Mouse (Mus musculus) 3134 (cell line): ENCODE measurements at regions not wholly inside any gene's neighbourhood (a gene's known extent, or its start where the extent isn't known, plus 50 kb on each side); places are given as distances from the start of the nearest gene placed in this dataset.

ENCODE experiments used
- DNase-seq: peaks from one replicate; pipeline ENCODE4 v3.0.0-alpha.2; 2011; ENCODE audit warnings: low spot score; ENCODE audit not compliant: insufficient read length; ENCODE audit errors: extremely low read depth

DNA sequence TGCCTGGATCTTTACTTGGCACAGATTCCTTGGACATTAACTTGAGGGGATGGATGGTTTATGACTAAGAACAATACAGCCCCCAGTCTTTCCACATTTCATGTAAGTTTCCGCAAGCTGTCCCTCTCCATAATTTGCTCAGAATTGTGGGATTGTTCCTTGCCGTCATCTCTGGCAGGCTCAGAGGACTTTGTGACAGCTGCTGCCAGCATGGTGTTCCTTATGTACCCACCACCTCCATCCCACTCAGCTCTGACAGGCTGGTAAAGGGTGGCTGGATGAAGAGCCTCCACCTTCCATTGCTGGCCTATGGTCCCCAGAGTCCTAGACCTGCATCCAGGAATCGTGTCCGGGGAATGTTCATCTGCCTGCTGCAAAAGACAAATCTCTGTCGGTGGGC lies 119.1 kb downstream of the Erv3 start:
- DNase-seq = no peak

DNA sequence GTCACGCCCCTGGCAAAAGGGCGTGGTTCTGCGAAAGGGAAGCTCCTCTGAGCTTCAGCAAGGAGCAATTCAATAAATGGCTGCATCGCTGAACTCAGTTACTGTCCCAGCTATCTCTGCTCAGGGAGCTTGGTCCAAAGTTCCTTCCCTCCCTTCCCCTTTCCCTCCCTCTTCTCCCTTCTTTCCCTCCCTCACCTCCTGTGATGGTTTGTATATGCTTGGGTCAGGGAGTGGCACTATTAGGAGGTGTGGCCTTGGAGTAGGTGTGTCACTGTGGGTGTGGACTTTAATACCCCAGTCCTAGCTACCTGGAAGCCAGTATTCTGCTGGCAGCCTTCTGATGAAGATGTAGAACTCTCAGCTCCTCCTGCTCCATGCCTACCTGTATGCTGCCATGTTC lies 120.5 kb downstream of the Erv3 start:
- DNase-seq = no peak

DNA sequence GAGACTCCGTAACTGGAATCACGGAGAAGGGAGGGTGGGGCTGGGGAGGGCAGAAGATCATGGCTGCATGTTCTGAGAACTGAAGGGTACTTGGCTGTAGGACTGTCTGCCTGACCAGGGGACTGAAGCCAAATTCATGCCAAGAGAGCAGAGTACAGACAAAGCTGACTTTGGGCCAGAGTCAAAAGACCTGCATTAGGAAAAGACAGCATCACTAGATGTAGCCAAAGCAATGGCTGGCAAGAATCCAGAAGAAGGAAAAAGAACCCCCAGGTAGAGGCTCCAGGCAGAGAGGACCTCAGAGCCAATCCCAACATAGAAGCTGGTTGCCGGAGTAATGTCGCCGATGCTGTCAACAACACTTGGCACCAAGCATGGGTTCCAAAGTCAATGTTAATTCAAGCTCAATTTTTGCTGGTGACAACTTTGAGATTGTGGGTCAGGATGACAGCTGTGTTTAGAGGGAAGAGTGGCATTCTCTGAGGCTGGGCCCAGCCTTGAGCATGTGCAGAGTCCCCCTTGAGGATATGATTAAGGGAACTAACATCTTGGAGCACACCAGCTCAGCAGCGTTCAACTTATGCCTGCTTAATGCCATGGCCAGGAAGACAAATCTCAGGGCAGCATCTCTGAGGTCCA lies 124.7 kb downstream of the Erv3 start:
- DNase-seq = no peak

DNA sequence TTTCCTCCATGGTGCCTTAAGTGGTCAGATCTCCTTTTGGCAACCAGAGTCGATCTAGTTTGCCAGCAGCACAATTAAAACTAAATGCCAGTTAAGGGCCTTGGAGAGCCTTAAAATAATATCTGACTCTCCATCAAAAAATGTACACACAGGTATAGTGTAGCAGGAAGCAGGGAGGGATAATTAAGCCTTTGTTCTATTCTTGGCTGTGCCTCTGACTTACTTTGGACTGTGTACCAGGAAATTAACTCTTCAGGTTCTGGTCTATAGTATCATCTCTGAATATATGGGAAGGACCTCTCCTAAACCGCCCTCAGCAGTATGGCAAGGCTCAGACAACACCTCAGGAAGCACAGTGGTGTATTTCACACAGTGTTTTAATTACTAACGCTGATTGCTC lies 133.0 kb downstream of the Erv3 start:
- DNase-seq = no peak

DNA sequence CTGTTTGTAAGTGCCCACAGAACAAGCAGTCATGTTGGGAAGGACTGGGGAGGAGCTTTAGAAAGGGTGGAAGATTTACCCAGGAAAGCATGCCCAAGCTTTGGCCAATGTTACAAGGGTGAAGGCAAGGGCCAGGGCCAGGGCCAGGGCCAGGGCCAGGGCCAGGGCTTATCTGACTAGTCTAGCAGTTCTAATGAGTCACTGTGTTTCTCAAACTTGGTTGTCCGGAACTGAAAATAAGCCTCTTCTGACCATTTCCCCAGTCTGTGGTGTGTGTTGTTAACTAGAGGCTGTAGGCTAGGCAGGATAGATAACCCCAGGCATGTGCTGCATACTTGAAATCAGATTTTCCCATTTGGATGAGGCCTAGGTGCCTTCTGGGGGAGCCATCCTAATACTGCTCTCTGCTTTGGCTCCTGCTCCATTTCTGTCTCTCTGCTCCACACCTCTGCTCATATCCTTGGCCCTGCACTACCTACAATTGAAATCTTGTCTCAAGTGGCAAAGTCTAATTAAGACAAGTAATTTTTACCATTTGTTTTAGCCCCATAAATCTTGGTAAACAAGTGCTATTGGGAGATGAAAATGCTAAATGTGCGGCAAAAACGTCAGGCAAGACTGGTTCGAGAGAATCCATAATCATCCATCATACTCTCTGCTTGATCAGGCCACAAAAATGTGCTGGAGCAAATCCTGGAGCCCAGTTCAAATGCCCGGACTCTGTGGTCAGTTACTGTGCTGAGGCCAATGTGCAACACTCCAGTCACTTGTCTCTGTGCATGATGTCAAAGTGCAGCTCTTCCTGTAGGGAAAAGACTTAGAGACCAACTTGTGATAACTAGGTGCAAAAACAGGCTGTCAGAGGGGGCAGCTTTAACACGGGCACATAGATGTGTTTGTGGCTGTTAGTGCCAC lies 137.7 kb downstream of the Erv3 start:
- DNase-seq = peak; percentile 70

DNA sequence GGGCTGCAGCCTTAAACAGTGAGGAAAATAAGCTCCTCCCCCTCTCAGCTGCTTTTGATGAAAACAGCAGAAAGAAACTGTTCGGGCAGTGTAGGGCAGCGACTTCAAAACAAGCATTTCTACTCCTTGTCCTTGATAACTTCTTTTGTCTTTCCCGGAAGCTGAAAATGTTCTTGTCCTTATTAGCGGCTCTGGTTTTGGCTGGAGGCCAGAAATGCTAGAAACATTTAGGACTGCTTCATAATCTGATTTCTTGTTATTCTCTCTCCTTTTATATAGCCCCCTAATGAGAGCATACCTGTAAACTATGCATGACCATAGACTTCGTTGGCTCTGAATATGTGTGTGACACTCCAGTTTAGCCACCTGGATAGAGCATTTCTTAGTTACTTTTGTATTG lies 142.0 kb downstream of the Erv3 start:
- DNase-seq = no peak

DNA sequence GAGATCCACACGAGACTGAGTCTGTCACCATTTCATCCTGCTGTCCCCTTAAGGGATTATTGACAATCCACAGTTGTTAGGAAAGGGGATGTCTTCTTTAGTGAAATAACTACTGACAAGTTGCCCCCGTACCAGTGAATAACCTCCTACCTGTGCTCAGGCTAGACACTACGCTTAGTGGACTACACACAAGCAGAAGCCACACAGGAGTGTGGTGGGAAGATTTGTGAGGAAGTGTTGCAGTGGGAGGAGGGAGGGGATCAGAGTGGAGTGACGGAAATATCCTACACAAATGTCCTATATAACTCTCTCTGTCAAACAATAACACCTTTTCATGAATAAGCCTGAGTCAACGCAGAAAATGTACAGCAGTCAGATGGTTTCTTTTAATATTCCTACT lies 142.7 kb downstream of the Erv3 start:
- no peak for DNase-seq

DNA sequence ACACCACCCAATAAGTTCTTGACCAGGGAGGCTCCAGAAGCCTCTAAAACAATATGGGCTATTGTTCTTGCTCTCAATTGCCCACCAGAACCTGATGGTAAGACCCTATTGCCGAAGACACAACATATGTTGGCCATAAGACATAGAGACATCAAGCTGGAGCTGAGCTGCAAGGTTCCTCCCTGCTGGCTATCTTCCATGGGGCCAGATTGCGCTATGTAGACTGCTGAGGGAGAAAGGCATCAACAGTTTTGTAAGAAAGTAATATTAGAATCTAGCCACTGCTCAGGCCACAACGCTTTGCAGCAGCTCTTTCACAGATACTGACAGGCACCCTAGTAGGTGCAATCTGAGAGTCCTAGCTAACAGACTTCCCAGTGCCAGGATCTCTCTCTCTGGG lies 144.2 kb downstream of the Erv3 start:
- no peak for DNase-seq

DNA sequence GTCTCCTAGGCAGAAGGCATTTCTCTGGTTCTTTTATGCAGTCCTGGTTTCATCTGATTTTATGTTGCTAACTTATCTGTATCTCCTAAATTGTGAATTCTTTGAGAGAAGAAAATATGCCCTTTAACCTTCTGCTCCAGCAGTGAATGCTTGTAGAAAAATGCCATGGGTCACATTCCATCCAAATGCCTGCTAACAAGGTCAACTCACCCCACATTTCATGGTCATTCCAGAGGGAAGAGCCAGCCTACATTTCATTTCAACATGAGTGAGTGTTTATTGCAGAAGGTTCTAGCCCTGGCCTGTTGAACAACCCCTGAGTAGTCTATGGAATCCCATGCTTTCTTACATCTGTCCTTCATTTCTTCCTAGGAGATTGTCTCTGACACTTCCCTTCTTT lies 147.7 kb downstream of the Erv3 start:
- DNase-seq = no peak

DNA sequence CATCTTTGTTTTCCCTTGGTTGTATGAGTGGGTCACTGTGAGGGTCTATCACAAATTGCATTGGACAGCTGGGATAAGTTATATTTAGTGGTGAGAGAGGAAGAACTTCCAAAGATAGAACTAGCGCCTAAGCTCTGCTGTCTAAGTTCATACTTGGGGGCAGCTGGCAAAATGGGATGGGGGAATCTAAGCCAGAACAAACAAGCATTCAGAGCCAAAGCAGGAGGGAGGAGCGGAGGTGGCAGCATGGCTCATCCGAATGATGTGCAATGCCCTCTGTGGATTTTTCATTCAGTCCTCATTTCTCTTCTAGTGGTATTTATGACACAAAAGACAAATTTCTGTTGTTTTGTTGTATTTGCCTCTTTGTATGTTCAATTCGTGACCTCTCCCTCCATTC lies 144.5 kb upstream of the Adra1d start:
- no peak for DNase-seq

DNA sequence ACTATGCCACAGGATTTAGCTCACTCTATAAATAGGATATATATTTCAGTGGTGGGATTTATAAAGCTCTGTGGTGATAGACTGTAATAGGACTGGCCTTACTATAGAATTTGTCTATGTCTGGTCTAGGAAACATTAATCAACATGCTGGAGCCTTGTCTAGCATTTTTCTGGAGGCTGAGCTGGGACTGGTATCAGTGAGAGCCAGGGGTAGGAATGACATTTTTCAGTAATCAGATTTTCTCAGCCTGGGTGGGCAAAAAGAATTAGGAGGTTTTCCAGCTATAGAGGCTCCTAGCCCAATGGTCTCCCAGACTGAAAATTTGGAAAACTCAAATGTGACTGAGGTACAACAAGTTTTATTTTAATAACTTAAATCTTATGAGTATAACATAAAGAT lies 142.3 kb upstream of the Adra1d start:
- DNase-seq = no peak

DNA sequence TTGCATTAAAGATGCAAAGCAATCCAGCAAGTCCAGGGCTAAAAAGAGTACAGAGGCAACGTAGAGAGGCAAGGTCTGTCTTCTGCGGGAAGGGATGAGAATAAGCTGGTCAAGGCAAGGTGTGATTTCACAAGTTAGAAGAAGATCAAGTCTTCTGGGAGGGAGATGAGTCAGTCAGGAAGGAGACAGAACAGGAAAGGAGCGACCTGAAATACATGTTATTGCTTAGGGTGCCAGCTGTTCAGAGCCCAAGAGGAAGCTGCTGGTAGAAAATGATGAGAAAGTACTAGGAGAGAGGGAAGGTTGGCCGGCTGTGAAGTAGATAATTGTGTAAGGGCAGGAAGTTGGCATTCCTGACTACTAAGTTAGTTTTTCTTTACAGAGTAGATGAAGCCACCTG lies 140.1 kb upstream of the Adra1d start:
- no peak for DNase-seq

DNA sequence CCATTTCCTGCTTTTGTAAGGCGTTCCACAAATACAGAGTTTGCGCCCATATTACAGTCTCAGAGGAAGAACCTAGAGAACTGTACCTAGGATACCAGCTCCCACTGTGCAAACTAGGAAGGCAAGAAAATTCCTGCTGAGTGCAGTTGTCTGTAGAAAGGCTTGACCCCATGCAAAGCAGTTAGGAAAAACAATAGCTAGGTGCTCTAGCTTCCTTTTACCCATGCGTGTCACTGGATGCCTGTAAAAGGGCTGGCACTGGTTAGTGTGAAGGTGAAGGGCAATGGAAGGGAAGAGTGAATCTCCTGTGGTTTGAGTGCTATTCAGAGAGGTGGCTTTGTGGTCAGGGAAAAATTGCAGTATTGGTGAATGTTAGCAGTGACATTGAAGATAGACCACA lies 137.7 kb upstream of the Adra1d start:
- no peak for DNase-seq

DNA sequence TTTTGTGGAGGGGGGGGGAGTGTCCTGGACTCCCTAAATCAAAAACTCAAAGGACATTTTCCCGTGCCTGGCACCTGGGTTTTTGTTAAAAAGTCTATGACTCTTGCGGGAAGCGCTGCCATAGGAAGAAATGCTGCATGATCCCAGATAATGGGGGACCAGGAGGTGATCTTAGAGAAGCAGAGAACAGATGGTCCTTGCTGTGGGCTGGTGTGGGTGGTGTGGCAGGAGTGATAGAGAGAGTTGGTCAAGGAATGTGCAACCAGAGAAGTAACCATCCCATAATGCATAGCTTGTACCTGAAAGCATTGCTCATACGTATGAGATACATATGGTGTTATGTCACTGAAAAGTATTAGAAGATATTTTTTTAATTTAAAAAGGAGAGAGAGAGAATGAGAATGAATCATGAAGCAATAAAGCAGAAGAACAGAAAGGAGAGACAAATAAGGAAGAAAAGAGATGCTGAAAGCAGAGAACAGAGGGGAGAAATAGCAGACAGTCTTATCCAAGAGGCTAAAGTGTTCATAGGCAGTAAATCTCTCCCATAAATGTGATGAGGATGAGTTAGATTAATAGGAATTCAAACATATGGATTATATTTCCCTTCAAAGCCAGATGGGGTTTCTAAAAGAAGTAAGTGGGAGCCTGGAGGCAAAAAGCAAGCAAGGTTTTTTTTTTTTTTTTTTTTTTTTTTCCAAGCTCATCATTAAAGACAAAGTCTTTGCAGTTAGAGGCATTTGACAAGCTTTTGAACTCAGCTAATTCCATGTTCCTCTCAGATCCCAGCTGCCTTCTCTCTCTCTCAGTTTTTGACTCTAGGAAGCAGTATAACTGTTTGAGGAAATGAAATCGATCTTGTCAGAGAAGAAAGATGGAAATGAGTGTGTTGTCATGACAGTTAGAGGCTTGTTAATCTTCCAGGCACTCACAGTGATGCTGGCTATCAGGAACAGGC lies 136.2 kb upstream of the Adra1d start:
- no peak for DNase-seq

DNA sequence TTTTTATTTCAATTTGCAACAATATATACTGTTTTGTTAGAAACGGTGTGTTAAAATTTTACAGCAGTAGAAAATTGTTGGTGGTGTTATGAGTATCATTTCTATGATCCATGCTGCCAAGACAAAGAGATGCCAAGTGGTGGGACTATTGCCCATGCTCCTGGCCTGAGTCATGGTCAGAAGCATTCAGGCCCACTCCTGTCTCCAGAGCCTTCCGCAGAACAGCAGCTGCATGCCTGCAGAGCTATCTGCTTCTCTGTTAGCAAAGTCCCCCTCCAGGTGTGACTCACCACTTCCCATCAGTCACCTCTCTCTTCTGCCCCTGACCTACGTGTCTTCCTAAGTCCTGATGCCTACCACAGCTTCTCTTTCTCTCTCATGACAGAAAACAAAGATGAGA lies 134.2 kb upstream of the Adra1d start:
- DNase-seq = peak; percentile 71

DNA sequence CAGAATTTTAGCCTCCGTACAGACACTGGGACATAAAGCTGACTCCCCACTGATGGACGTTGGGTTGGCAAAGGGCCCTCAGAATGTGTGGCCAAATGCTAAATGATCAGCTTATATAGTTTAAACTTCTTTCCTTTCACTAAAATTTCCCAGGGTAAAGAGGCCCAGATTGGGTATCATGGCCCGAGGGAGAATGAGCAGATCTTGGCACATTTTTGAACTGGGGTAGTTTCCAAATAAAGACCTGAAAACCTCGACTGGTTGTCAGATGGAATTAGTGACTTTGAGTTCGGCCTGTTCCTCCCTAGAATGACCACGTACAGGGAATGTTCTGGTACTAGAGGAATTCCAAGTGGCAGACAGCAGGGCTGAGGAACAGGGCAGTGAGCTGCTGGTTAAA lies 127.9 kb upstream of the Adra1d start:
- no peak for DNase-seq

DNA sequence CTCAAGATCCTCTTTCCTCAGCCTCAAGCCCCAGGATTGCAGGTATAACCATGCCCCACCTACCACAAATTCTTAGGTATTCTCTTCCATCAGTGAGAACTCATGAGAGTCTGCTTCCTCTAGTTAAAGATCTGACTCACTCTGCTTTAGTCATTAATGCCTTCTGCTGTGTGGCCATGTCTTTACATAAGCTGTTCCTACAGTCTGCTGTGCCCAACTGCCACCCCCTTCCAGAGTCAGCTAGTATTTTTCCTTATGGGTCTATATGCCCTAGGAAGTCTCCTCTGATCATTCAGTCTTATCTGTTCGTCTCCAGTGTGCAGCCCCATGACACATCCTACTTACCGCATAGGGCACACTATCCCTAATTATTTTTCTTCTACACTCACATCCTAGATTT lies 126.2 kb upstream of the Adra1d start:
- no peak for DNase-seq

DNA sequence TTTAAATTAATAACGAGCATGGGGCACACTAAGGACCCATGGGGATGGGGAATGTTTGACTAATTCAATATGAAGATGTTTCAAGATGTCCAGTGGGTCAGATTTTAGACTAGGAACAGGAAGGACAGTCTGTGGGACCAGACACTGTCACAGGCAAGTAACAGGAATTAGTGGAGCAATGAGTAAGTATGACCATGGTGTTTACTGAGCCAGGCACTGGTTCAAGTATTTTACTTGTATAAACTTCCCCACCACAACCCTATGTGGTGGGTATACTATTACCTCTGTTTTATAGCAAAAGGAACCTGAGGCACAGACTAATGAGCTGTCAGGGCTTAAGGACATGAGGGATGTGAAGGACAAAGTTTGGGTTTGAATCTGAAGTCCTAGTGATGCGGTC lies 125.4 kb upstream of the Adra1d start:
- DNase-seq = peak; percentile 31

DNA sequence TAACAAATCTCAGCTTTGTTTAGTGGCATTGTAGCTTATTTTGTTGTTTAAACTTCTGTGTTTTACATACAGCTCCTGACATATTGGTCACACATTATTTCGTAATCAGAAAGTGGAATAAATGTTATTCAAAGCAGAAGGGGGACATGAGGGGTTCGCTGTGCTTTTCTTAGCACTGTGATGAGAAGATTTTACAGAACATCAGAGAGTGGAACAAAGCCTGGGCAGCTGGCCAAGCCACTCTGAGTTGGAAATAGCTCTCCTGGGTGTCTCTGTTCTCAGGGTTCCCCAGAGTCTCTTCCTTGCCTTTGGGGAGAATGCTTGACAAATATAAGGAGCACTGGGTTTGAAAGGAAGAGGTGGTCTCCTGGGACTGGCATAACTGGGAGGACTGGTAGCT lies 124.7 kb upstream of the Adra1d start:
- DNase-seq = no peak

DNA sequence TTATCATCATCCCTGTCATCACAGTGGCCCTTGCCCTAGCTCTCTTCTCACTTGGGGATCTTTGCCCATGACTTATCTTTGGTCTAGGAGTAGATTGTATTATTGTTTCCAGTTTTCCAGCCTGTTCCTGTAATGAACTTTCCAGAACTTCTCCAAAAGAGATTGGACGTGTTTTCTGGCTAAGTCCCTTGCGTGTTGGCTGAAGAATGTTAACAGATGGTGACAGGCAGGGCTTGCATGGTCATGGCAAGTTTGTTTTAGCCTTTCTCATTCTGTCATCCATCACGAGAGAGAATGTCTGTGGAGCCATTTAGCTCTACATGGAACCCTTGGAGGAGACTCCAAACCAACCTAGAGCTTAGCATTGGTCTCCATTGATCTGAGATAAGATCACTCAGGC lies 123.2 kb upstream of the Adra1d start:
- no peak for DNase-seq

DNA sequence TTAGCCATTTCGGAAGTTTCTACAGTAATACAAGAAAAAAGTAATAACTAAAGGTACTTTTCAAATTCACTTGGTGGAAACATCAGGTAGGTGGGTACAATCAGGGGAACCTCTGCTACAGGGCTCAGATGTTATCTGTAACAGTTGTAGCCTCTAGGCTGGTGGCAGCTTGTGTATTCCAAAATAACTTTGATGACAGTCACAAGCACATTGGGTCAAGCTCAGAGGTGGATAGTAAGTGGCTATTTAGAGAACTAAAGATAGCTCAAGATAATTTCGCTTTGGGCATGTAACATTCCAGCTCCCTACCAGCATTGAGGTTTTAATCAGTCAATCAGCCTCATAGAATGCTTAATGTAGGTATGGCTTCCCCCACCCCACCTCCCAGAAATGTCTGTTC lies 121.7 kb upstream of the Adra1d start:
- no peak for DNase-seq
